Mouse (Mus musculus) megakaryocyte, embryonic 14.5 days (primary cell): ENCODE measurements around the gene Itgb7.

Experiments used
- FLI1 ChIP-seq: IDR thresholded peaks from 2 replicates; pipeline ENCODE4 v1.6.1; 2012; ENCODE audit warnings: low read length, inconsistent platforms, mixed read lengths
- GATA1 ChIP-seq: IDR thresholded peaks from 3 replicates; pipeline ENCODE4 v1.6.1; 2012; ENCODE audit warnings: mixed read lengths, low read length, inconsistent platforms, borderline replicate concordance

- no peak for TF ChIP-seq GATA1
- no peak for TF ChIP-seq FLI1
Observed at GRCm38 (mm10) chr15:102248812-102249191, 17.1 kb upstream of the Itgb7 start.
